Mouse (Mus musculus): ENCODE measurements around the gene Naf1. TPM values are rescaled to one million over a fixed set of nuclear protein-coding genes. Genes with fewer than 3 reads are reported as not detected.
A peak's percentile ranks its signal among the peaks of the same experiment; 100 is the strongest.

Gene Naf1
- total and polyA plus RNA-seq, 3 experiments = 7.3 to 30.6 (median 14.2) TPM

DNA sequence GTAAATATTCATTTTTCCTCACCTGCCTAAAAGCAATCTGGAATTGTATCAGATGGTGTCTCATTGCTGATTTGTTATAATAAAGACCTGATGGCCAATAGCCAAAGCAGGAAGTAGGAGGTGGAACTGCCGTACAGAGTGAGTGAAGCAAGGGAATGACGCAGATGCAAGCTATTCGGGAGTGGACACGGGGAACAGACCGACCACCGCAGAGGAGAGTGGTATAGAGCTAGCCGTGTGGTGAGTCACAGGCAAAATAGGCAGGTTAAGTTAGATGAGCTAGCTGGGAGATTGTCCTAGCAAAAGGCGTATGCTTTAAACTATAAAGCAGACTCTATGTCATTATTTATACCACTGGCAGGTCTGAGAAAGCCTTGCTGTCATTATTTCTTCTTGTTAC lies 46.1 kb downstream of the Naf1 start:
- H3K79me2 ChIP-seq (replicated peaks; ENCODE audit: control insufficient read depth, extremely low read depth, insufficient read depth, poor library complexity, severe bottlenecking) = no peaks in the 10 kb centered on the region
- H3K4me1 ChIP-seq (ENCODE audit: control insufficient read depth in 1 of 2, insufficient read depth in 2 of 2) = no peaks in the 10 kb centered on the region
- TF ChIP-seq MAX (IDR thresholded peaks at IDR 0.05; ENCODE audit: low read length) = no peak
- TF ChIP-seq MXI1 (IDR thresholded peaks at IDR 0.05; ENCODE audit: low read depth, low read length) = no peak
- TF ChIP-seq MAZ (IDR thresholded peaks at IDR 0.05; ENCODE audit: low read depth, low read length) = no peak
- no peak for TF ChIP-seq POLR2A (IDR thresholded peaks at IDR 0.05; ENCODE audit: low read depth, low read length)
- TF ChIP-seq KAT2A (IDR thresholded peaks at IDR 0.05; ENCODE audit: insufficient replicate concordance, low read length) = no peak
- no peak for TF ChIP-seq EP300 (IDR thresholded peaks at IDR 0.05; ENCODE audit: low read length)
- TF ChIP-seq JUND (conservative IDR thresholded peaks at IDR 0.05; ENCODE audit: low read depth, low read length) = no peak
- TF ChIP-seq USF1 (IDR thresholded peaks at IDR 0.05; ENCODE audit: low read depth, low read length) = no peak
- no peak for TF ChIP-seq MYC (IDR thresholded peaks at IDR 0.05; ENCODE audit: low read depth, low read length)
- TF ChIP-seq MEF2A (IDR thresholded peaks at IDR 0.05; ENCODE audit: borderline replicate concordance, low read depth, low read length) = no peak
- TF ChIP-seq USF2 (conservative IDR thresholded peaks at IDR 0.05; ENCODE audit: low read depth, low read length) = no peak
- TF ChIP-seq CHD1 (IDR thresholded peaks at IDR 0.05; ENCODE audit: low read depth, low read length) = no peak
- no peak for TF ChIP-seq POLR2AphosphoS2 (IDR thresholded peaks at IDR 0.05; ENCODE audit: low read depth, low read length)
- no peak for TF ChIP-seq CHD2 (IDR thresholded peaks at IDR 0.05; ENCODE audit: low read length)
- no peak for TF ChIP-seq IRF4 (IDR thresholded peaks at IDR 0.05; ENCODE audit: low read depth, low read length)
- TF ChIP-seq SMC3 (IDR thresholded peaks at IDR 0.05; ENCODE audit: low read depth, low read length) = no peak
- TF ChIP-seq ZC3H11A (IDR thresholded peaks at IDR 0.05; ENCODE audit: low read depth, low read length) = no peak
- H3K9ac ChIP-seq (ENCODE audit: insufficient read depth, low read depth) = no peak overlapping the region
- in situ Hi-C loops (cut with MboI; ENCODE audit: low pct_ligation_motif_present, low pct_unique_long_range_greater_than_20kb, low sequenced_read_pairs) (loop anchor here (25.0 kb wide), 1 partner anchor 506 kb away; no protein-coding TSS in a partner anchor), dilution Hi-C loops (cut with MboI; ENCODE audit: extremely low pct_ligation_motif_present, extremely low pct_unique_long_range_greater_than_20kb, low sequenced_read_pairs) (no loop called here)
- no peak overlapping the region for H3K4me3 ChIP-seq (replicated peaks in 1 of 3; ENCODE audit: low read depth in 2 of 3, low read length in 2 of 3, poor library complexity in 1 of 3)
- DNase-seq (ENCODE audit: extremely low read depth) = no peak
- H3K27me3 ChIP-seq (replicated peaks) = no peaks in the 10 kb centered on the region
- H3K9me3 ChIP-seq (replicated peaks; ENCODE audit: low read length) = no peaks in the 10 kb centered on the region
- H3K36me3 ChIP-seq (replicated peaks in 1 of 2; ENCODE audit: control insufficient read depth in 1 of 2, insufficient read depth in 1 of 2, low read length in 1 of 2) = no peaks in the 10 kb centered on the region
- no peak overlapping the region for H3K4me2 ChIP-seq (ENCODE audit: insufficient read depth, low read depth, poor library complexity, severe bottlenecking)
- H3K27ac ChIP-seq (ENCODE audit: insufficient read depth, low read depth) = no peak overlapping the region

DNA sequence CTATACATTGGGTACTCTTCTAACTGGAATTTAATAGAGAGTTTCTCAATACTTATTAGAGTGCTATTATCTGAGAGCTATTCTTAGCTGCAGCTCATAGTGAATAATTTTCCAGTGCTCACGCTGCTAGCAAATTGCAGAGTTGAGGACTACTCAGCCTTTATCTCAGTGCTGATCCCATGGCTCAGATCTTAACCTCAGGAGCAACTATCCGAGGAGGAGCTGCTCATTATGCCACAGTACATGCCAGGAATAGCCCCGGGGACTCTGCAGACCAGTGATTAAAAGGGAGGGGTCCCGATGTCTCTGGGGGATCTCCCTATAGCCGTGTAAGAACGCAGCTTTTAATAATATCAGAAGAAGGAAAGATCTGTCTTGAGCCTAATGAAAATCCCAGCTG lies 50.7 kb downstream of the Naf1 start:
- H3K4me2 ChIP-seq (ENCODE audit: insufficient read depth, low read depth, poor library complexity, severe bottlenecking) = 0 out of 2 replicates have a peak overlapping the region, but pooled peaks have one; percentile 31
- in situ Hi-C loops (cut with MboI; ENCODE audit: low pct_ligation_motif_present, low pct_unique_long_range_greater_than_20kb, low sequenced_read_pairs) = loop anchor here (25.0 kb wide), 1 partner anchor 502 kb away; no protein-coding TSS in a partner anchor

More for the DNA sequence above, 50.7 kb downstream of the Naf1 start:
- no peak overlapping the region for H3K4me3 ChIP-seq (replicated peaks in 1 of 3; ENCODE audit: low read depth in 2 of 3, low read length in 2 of 3, poor library complexity in 1 of 3)
- no peaks in the 10 kb centered on the region for H3K36me3 ChIP-seq (replicated peaks in 1 of 2; ENCODE audit: control insufficient read depth in 1 of 2, insufficient read depth in 1 of 2, low read length in 1 of 2)
- peaks cover 0 to 3% of the 10 kb centered on the region in 2 experiments; a peak in 1 of 4 replicates for H3K4me1 ChIP-seq (ENCODE audit: control insufficient read depth in 1 of 2, insufficient read depth in 2 of 2)
- no peak overlapping the region for H3K9ac ChIP-seq (ENCODE audit: insufficient read depth, low read depth)
- H3K9me3 ChIP-seq (replicated peaks; ENCODE audit: low read length) = no peaks in the 10 kb centered on the region
- H3K79me2 ChIP-seq (replicated peaks; ENCODE audit: control insufficient read depth, extremely low read depth, insufficient read depth, poor library complexity, severe bottlenecking) = no peaks in the 10 kb centered on the region
- H3K27ac ChIP-seq (ENCODE audit: insufficient read depth, low read depth) = no peak overlapping the region
- dilution Hi-C loops (cut with MboI; ENCODE audit: extremely low pct_ligation_motif_present, extremely low pct_unique_long_range_greater_than_20kb, low sequenced_read_pairs) = no loop called here
- TF ChIP-seq CHD1 (IDR thresholded peaks at IDR 0.05; ENCODE audit: low read depth, low read length) = no peak
- H3K27me3 ChIP-seq (replicated peaks) = no peaks in the 10 kb centered on the region
- no peak for DNase-seq (ENCODE audit: extremely low read depth)

Data from CH12.LX (cell line).